Mouse (Mus musculus): Measurements from ENCODE around the gene Pls1. TPM values are rescaled to one million over a fixed set of nuclear protein-coding genes. Genes with fewer than 3 reads are reported as not detected.

Gene Pls1
- total and polyA plus RNA-seq, 2 experiments from 2014 or later, result 0.77 to 2.9 TPM

DNA sequence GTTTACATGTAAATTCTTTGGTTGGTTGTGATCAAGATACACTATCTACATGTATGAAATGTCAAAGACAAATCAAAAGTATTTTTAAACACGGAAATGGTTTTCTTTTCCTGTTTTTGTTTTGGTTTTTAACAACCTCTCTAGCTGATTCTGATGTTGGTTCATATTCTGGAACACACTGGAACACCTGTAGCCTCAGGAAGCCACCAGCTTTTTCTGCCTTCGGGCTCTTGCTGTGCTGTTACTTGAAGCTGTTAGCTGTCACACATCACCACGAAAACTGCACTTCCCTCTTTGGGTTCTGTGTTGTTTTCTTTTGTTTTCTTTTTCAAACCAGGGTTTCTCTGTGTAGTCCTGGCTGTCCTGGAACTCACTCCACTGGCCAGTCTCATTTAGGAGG is 10.3 kb downstream of the Pls1 start:
- H3K36me3 ChIP-seq (ENCODE audit: insufficient read depth, low read length), result no peaks in the 10 kb centered on the region
- no peak overlapping the region for H3K4me2 ChIP-seq (ENCODE audit: low read depth, low read length, poor library complexity, severe bottlenecking)
- H3K4me1 ChIP-seq (ENCODE audit: insufficient read depth, low read length), result no peaks in the 10 kb centered on the region
- TF ChIP-seq CTCF (IDR thresholded peaks at IDR 0.05), result no peak
- H3K27ac ChIP-seq (ENCODE audit: low read depth, low read length), result no peak overlapping the region
- no peaks in the 10 kb centered on the region for H3K9me3 ChIP-seq (ENCODE audit: low read length)
- no peak overlapping the region for H3K4me3 ChIP-seq (ENCODE audit: low read depth, low read length)
- 64% methylated on average over 3 of the region's 3 CpGs for WGBS
- ATAC-seq (ENCODE audit: low FRiP score), result no peak
- DNase-seq (ENCODE audit: low spot score), result no peak
- no peak overlapping the region for H3K9ac ChIP-seq (replicated peaks; ENCODE audit: low read length, poor library complexity, severe bottlenecking)
- H3K27me3 ChIP-seq (ENCODE audit: insufficient read depth, low read length), result no peaks in the 10 kb centered on the region

DNA sequence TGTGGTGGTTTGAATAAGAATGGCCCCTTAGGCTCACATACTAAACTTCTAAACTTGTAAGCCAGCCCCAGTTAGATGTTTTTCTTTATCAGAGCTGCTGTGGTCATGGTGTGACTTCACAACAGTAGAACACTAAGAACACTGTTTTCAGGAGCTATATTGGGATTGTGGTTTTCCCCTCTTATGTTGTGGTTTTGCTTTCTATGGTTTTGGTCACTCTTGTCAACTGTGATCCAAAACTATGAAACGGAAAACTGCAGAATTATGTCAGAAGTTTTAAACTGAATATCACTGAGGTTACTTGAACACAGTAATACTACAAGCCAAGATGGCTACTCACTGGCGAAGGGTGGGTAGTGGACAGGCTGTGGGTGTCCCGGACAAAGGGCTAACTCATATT is 12.4 kb downstream of the Pls1 start:
- H3K9ac ChIP-seq (replicated peaks; ENCODE audit: low read length, poor library complexity, severe bottlenecking), result no peak overlapping the region
- H3K4me2 ChIP-seq (ENCODE audit: low read depth, low read length, poor library complexity, severe bottlenecking), result no peak overlapping the region
- H3K36me3 ChIP-seq (ENCODE audit: insufficient read depth, low read length), result no peaks in the 10 kb centered on the region
- no peaks in the 10 kb centered on the region for H3K9me3 ChIP-seq (ENCODE audit: low read length)
- ATAC-seq (ENCODE audit: low FRiP score) (no peak), DNase-seq (ENCODE audit: low spot score) (no peak)
- no peak for TF ChIP-seq CTCF (IDR thresholded peaks at IDR 0.05)
- H3K27ac ChIP-seq (ENCODE audit: low read depth, low read length), result no peak overlapping the region
- 90% methylated on average over 3 of the region's 3 CpGs for WGBS
- H3K27me3 ChIP-seq (ENCODE audit: insufficient read depth, low read length), result no peaks in the 10 kb centered on the region
- no peak overlapping the region for H3K4me3 ChIP-seq (ENCODE audit: low read depth, low read length)
- no peaks in the 10 kb centered on the region for H3K4me1 ChIP-seq (ENCODE audit: insufficient read depth, low read length)

DNA sequence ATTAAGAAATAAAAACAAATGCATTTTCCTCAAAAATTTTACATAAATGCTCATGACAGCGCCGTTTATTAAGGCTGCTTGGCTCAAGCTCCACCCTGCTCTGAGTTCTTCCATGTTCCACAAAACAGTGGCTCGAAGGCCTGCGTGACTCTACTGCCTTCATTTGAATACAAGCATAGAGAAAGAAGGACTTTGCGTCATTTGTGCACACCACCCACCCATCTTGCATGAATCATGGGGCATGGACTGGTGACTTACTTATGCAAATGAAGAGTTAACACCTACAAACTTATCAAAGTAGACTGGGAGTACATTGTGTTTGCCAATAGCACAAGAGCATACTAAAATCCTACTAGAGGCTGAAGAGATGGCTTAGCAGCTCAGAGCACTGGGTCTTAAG is 17.5 kb downstream of the Pls1 start:
- Histone ChIP-seq H3K27me3 (ENCODE audit: insufficient read depth, low read length) (no peaks in the 10 kb centered on the region), H3K4me1 (ENCODE audit: insufficient read depth, low read length) (no peaks in the 10 kb centered on the region), H3K4me3 (ENCODE audit: low read depth, low read length) (no peak overlapping the region), H3K9ac (replicated peaks; ENCODE audit: low read length, poor library complexity, severe bottlenecking) (no peak overlapping the region), H3K36me3 (ENCODE audit: insufficient read depth, low read length) (no peaks in the 10 kb centered on the region), H3K9me3 (ENCODE audit: low read length) (no peaks in the 10 kb centered on the region), H3K27ac (ENCODE audit: low read depth, low read length) (no peak overlapping the region), H3K4me2 (ENCODE audit: low read depth, low read length, poor library complexity, severe bottlenecking) (no peak overlapping the region)
- no peak for DNase-seq (ENCODE audit: low spot score)
- TF ChIP-seq CTCF (IDR thresholded peaks at IDR 0.05), result no peak
- 96% methylated on average over 5 of the region's 5 CpGs for WGBS
- no peak for ATAC-seq (ENCODE audit: low FRiP score)

DNA sequence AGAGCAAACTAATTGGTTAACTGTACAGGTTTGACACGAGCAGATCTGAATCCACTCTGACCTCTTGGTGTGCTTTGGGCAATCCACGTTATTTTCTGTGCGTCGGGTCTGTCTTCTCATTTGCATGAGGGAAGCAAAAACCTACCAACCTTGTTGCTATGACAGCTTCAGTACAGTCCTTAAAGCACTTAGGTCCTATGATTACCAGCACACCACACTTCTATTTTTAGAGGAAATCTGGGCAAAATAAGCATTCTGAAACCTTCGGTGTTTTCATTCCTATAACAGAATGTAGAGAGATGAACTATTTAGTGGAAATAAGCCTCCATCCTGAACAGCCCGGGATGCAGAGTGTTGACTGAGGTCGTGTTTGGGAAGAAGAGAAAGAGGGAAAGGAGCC is 22.6 kb downstream of the Pls1 start:
- Histone ChIP-seq H3K4me2 (ENCODE audit: low read depth, low read length, poor library complexity, severe bottlenecking) (no peak overlapping the region), H3K27me3 (ENCODE audit: insufficient read depth, low read length) (no peaks in the 10 kb centered on the region), H3K36me3 (ENCODE audit: insufficient read depth, low read length) (no peaks in the 10 kb centered on the region), H3K9me3 (ENCODE audit: low read length) (no peaks in the 10 kb centered on the region), H3K4me1 (ENCODE audit: insufficient read depth, low read length) (no peaks in the 10 kb centered on the region), H3K4me3 (ENCODE audit: low read depth, low read length) (no peak overlapping the region), H3K9ac (replicated peaks; ENCODE audit: low read length, poor library complexity, severe bottlenecking) (no peak overlapping the region), H3K27ac (ENCODE audit: low read depth, low read length) (no peak overlapping the region)
- 75% methylated on average over 7 of the region's 7 CpGs for WGBS
- ATAC-seq (ENCODE audit: low FRiP score), result no peak
- no peak for DNase-seq (ENCODE audit: low spot score)
- no peak for TF ChIP-seq CTCF (IDR thresholded peaks at IDR 0.05)

DNA sequence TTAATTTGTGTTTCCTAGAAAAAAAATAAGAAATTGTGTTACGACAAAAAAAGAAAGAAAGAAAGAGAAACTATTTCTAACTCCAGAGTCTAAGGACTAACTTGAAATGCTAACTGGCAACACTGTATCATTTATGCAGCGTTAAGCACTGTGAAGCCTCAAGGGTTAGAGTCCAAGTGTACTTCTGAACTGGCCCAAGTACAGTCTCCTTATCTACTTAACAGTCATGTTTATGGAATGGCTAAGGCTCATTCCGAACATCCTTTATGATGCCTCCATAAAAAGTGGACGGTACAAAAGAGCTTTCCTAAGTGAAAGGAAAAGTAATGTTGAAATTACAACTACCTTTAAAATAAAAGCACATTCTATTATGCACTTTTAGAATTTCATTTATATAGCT is 29.4 kb downstream of the Pls1 start:
- WGBS, result 87% methylated on average over 4 of the region's 4 CpGs
- no peak overlapping the region for H3K9ac ChIP-seq (replicated peaks; ENCODE audit: low read length, poor library complexity, severe bottlenecking)
- no peak overlapping the region for H3K4me2 ChIP-seq (ENCODE audit: low read depth, low read length, poor library complexity, severe bottlenecking)
- H3K36me3 ChIP-seq (ENCODE audit: insufficient read depth, low read length), result no peaks in the 10 kb centered on the region
- no peak for DNase-seq (ENCODE audit: low spot score)
- no peaks in the 10 kb centered on the region for H3K9me3 ChIP-seq (ENCODE audit: low read length)
- no peak overlapping the region for H3K27ac ChIP-seq (ENCODE audit: low read depth, low read length)
- no peaks in the 10 kb centered on the region for H3K27me3 ChIP-seq (ENCODE audit: insufficient read depth, low read length)
- H3K4me1 ChIP-seq (ENCODE audit: insufficient read depth, low read length), result no peaks in the 10 kb centered on the region
- TF ChIP-seq CTCF (IDR thresholded peaks at IDR 0.05), result no peak
- no peak for ATAC-seq (ENCODE audit: low FRiP score)
- no peak overlapping the region for H3K4me3 ChIP-seq (ENCODE audit: low read depth, low read length)

DNA sequence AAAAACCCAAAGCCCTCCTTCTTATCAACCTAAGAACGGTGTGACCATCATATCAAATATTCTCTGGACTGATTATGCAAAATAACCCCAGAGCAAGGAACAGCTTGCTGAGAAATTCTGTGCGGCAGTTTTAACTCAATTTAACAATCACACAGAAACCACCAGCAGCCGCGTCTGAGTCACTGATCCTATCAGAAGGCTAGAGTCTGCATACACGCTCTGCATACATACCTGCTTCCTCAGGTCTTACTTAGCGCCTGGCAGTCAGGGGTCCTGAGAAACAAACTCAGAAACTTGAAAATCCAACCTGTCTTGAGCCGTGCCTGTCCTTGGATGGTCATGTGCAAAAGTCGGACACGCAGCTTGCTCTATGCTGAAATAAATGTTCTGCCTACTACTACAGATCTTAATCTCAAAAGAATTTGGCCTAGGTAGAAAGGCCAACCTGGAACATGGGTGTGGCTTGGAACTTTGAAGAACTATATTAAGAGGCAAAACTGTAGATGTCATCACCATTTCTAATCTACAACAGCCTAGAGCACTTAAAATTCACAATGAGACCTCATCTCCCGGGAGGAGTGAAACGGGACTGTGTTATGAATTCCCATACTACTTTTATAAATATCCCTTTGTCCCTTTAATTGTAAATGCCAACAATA is 30.0 kb downstream of the Pls1 start:
- ATAC-seq (ENCODE audit: low FRiP score) (no peak), DNase-seq (ENCODE audit: low spot score) (no peak)
- Histone ChIP-seq H3K27ac (ENCODE audit: low read depth, low read length) (no peak overlapping the region), H3K9ac (replicated peaks; ENCODE audit: low read length, poor library complexity, severe bottlenecking) (no peak overlapping the region), H3K36me3 (ENCODE audit: insufficient read depth, low read length) (no peaks in the 10 kb centered on the region), H3K4me2 (ENCODE audit: low read depth, low read length, poor library complexity, severe bottlenecking) (no peak overlapping the region), H3K27me3 (ENCODE audit: insufficient read depth, low read length) (no peaks in the 10 kb centered on the region), H3K9me3 (ENCODE audit: low read length) (no peaks in the 10 kb centered on the region), H3K4me3 (ENCODE audit: low read depth, low read length) (no peak overlapping the region), H3K4me1 (ENCODE audit: insufficient read depth, low read length) (no peaks in the 10 kb centered on the region)
- TF ChIP-seq CTCF (IDR thresholded peaks at IDR 0.05), result no peak
- 70% methylated on average over 11 of the region's 11 CpGs for WGBS
